Mouse (Mus musculus) heart, embryonic 13.5 days (tissue): ENCODE data around the gene Rpp25. TPM values are rescaled to one million over a fixed set of nuclear protein-coding genes. Genes with fewer than 3 reads are reported as not detected.

Source experiments
- ATAC-seq: fragments of 200-750 bp; cut with Nextera tagmentation; 2 replicates; pipeline ENCODE4 v1.8.0; 2017; ENCODE audit warnings: moderate TSS enrichment; ENCODE audit not compliant: insufficient number of reproducible peaks, low FRiP score, low TSS enrichment; ENCODE audit errors: extremely low read depth
- H3K27ac ChIP-seq: fragments of 300-500 bp; sonication (generic); replicated peaks from 2 replicates; pipeline ENCODE4 v1.5.1; 2015; ENCODE audit warnings: moderate library complexity, mild to moderate bottlenecking, inconsistent platforms
- H3K27me3 ChIP-seq: fragments of 300-500 bp; sonication (generic); replicated peaks from 2 replicates; pipeline ENCODE4 v1.6.1; 2015; ENCODE audit warnings: mild to moderate bottlenecking, inconsistent platforms
- H3K36me3 ChIP-seq: fragments of 300-500 bp; sonication (generic); 2 replicates; pipeline ENCODE4 v1.6.1; 2015; ENCODE audit warnings: mild to moderate bottlenecking, inconsistent platforms
- H3K4me1 ChIP-seq: fragments of 300-500 bp; sonication (generic); 2 replicates; pipeline ENCODE4 v1.6.1; 2015; ENCODE audit warnings: inconsistent platforms
- H3K4me2 ChIP-seq: fragments of 300-500 bp; sonication (generic); 2 replicates; pipeline ENCODE4 v1.6.1; 2015; ENCODE audit warnings: inconsistent platforms, mild to moderate bottlenecking, moderate library complexity
- H3K4me3 ChIP-seq: fragments of 300-500 bp; sonication (generic); 2 replicates; pipeline ENCODE4 v1.5.1; 2015; ENCODE audit warnings: moderate library complexity, mild to moderate bottlenecking, inconsistent platforms
- H3K9ac ChIP-seq: fragments of 300-500 bp; sonication (generic); 2 replicates; pipeline ENCODE4 v1.6.1; 2015; ENCODE audit warnings: inconsistent platforms, mild to moderate bottlenecking, moderate library complexity
- H3K9me3 ChIP-seq: fragments of 300-500 bp; sonication (generic); 2 replicates; pipeline ENCODE4 v1.6.1; 2016; ENCODE audit warnings: inconsistent platforms
- WGBS: fragments of 180-500 bp; shearing (Covaris S2); methylation state at CpG from one replicate; pipeline ENCODE4 v1.1.7; 2015; ENCODE audit warnings: mixed read lengths; 5-methylcytosine and 5-hydroxymethylcytosine counted together
- polyA plus RNA-seq: library from polyadenylated mRNA; unstranded; fragments of >200 nt; fragmentation: Nextera tagmentation; extraction: Ambion mirVana; gene quantifications from 2 replicates; pipeline ENCODE4 v1.2.1, GENCODE M21; 2015

The Rpp25 gene
- polyA plus RNA-seq, 1 experiment from 2014 or later: 13.5 TPM

DNA sequence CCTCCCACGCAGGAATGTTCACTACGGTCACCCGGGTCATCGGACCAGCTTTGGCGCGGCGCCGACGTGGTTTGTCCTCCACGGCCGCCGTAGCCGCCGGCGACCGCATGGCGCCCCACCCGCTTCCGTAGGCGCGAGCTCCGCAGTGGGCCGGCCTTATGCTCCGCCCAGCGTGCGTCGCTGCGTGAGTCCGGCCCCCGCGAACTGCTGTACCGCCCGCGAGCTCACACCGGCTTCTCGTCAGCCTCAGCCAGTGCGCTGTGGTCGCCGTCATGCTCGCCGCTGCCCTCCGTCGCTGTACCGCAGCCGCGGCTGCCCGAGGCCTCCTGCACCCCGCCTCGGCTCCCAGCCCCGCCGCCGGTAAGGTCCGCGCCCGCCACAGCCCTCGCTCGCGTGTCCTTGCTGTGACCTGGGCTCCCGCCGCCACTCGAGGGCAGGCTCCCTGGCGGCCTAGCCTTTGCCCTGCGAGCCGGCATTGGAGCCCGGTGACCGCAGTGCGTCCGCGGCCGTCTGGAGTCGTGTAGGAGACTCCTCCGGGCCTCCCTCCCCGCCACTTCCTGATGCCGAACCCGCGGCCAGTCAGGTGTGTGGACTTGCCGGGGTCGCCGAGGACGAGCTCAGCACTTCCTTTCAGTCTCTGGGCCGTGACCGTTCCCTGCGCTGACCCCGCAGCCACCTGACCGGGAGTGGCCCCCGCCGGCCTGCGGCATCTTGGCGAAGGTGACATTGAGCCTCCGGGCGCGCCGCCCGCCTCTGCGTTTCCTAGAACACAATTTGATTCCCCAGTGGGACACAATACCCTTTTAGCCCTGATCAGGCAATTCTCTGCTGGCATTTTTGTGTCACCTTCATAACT is 17.5 kb downstream of the Rpp25 start, which contains the start of gene Cox5a:
Gene Cox5a (plus strand): TSS at position 219 of the 856 bp plus-strand sequence.
- Histone ChIP-seq H3K4me2 (peak within 1 kb of the TSS; percentile 77), H3K27me3 (no peaks in the 10 kb centered on the region), H3K27ac (peak within 1 kb of the TSS; percentile 99), H3K9me3 (no peaks in the 10 kb centered on the region), H3K4me3 (peak within 1 kb of the TSS; percentile 90), H3K4me1 (peaks cover 44% of the 10 kb centered on the region), H3K9ac (peak within 1 kb of the TSS; percentile 97), H3K36me3 (no peaks in the 10 kb centered on the region)
- peak; percentile 95 for ATAC-seq
- under 1% methylated on average over 86 of the region's 95 CpGs for WGBS

DNA sequence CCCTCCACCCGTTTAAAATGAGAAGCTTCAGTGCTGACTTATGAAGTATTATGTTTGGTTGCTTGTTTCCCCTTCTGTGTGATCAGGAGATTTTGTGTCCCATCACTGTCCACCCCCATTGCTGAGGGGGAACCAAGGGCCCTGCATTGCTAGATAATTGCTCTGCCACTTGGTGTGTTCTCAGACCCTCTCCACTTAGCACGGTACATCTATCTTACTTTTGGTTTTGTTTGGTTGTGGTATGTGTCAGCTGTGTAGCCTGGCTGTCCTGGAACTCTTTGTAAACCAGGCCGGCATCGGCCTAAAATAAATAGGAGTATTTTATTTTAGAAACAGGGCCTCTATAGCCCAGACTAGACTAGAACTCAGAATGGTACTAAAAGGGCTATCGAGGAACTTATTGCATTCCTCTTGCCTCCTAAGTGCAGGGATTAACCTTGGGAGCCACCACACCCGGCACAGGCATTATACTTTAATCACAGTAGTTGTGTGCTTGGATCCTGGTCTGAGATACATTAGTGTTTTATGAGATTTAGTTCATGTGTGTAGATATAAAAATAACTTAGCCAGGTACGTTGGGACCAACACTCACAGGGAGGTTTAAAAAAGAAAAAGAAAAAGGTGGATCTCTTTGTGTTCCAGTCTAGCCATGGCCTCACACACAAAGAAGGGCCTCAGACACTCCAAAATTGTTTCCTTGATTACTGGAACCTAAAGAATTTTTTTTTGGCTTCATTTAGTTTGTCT is 18.5 kb downstream of the Rpp25 start:
- no peaks in the 10 kb centered on the region for H3K9me3 ChIP-seq
- 23% methylated on average over 7 of the region's 7 CpGs for WGBS
- no peak for ATAC-seq
- H3K4me1 ChIP-seq: peaks cover 44% of the 10 kb centered on the region
- H3K36me3 ChIP-seq: no peaks in the 10 kb centered on the region
- H3K27me3 ChIP-seq: no peaks in the 10 kb centered on the region
- peak overlapping the region; percentile 97 for H3K9ac ChIP-seq
- H3K27ac ChIP-seq: peak overlapping the region; percentile 99
- H3K4me2 ChIP-seq: peak overlapping the region; percentile 77
- peak overlapping the region; percentile 90 for H3K4me3 ChIP-seq

DNA sequence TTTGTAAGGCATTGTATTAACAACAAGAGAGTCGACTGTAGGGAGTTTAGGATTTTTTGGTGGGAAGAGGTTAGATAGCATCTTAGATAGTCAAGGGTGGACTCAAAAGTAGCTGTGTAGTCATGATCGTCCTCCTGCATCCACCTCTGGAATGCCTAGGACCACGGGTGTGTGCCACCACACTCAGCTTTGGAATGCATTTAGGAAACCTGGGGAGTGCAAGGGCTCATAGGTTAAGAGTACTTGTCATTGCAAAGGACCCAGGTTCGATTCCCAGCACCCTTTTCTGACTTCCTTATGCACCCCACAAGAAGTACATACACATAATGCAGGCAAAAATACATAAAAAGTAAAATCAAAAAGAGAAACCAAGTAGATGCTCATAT is 19.0 kb downstream of the Rpp25 start:
- no peak for ATAC-seq
- H3K9ac ChIP-seq: peak overlapping the region; percentile 97
- H3K4me2 ChIP-seq: peak overlapping the region; percentile 77
- H3K9me3 ChIP-seq: no peaks in the 10 kb centered on the region
- 60% methylated on average over 4 of the region's 4 CpGs for WGBS
- no peaks in the 10 kb centered on the region for H3K36me3 ChIP-seq
- peak overlapping the region; percentile 99; the same call in 1 of the 2 replicates for H3K27ac ChIP-seq
- H3K4me1 ChIP-seq: peaks cover 44% of the 10 kb centered on the region
- H3K27me3 ChIP-seq: no peaks in the 10 kb centered on the region
- peak overlapping the region; percentile 90 for H3K4me3 ChIP-seq

DNA sequence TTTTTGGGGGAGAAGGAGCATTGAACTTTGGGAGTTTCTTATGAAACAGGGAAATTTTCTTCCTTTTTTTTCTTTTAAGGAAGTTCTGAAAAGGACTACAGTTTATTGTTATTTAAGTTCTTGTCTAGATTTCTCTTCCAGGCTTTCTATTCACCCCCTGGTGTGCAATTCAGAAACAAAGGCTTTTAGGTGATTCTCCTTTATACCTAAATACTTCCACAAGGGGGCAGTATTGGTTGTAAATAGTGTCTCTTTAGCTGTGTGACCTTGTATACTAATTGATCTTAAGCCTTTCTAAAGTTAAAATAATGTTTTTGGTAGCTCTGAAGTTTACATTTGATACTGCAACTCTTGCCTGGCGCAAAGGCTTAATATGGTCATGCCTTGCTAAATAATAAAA is 19.9 kb downstream of the Rpp25 start:
- ATAC-seq: no peak
- Histone ChIP-seq H3K36me3 (peaks cover 2% of the 10 kb centered on the region; the same call in 1 of the 2 replicates), H3K9ac (0 out of 2 replicates have a peak overlapping the region, but pooled peaks have one; percentile 47), H3K4me1 (peaks cover 44% of the 10 kb centered on the region), H3K4me3 (no peak overlapping the region; the same call in 1 of the 2 replicates), H3K27me3 (no peaks in the 10 kb centered on the region), H3K9me3 (no peaks in the 10 kb centered on the region), H3K27ac (no peak overlapping the region), H3K4me2 (peak overlapping the region; percentile 77; the same call in 1 of the 2 replicates)
- 82% methylated on average over 1 of the region's 1 CpGs for WGBS

DNA sequence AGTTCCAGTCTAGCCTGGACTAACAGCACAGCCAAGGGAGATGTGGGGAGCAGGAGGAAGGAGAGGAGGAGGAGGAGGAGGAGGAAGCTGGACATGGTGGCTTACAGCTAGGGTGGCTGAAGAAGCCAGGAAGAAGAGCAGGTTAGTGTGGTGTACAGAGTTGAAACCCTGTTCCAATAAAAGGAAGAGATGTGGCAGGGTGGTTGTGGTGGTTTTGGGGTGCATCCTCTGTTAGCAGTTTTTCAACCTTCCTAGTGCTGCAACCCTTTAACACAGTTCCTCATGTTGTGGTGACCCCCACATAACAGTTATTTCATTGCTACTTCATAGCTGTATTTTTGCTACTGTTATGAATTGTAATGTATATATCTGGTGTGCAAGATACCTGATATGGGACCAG is 20.6 kb downstream of the Rpp25 start:
- peaks cover 9% of the 10 kb centered on the region for H3K36me3 ChIP-seq
- no peak overlapping the region for H3K27ac ChIP-seq
- no peak overlapping the region for H3K4me3 ChIP-seq
- no peaks in the 10 kb centered on the region for H3K27me3 ChIP-seq
- H3K9me3 ChIP-seq: no peaks in the 10 kb centered on the region
- H3K4me2 ChIP-seq: 0 out of 2 replicates have a peak overlapping the region, but pooled peaks have one; percentile 18
- H3K9ac ChIP-seq: peak overlapping the region; percentile 53
- H3K4me1 ChIP-seq: peaks cover 44% of the 10 kb centered on the region
- no peak for ATAC-seq

DNA sequence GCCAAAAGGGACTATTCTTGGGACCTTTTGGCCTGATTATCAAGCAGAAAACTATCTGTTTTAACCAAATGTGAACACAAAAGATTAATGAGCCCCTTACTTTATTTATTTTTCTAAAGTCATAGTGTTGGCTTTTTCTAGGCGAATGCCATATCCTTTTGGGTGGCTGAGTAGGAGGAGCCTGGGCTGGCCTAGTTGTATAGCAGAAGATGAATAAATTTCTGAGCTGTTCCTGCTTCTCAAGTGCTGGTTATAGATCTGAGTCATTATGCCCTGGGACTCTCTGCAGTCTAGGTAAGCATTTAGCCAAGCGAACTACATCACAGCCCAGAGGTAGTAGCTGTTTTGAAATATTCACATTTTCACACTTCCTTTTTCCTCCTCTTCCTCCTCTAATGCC is 21.7 kb downstream of the Rpp25 start:
- Histone ChIP-seq H3K36me3 (peaks cover 19% of the 10 kb centered on the region), H3K4me3 (no peak overlapping the region), H3K4me2 (no peak overlapping the region), H3K9ac (peak overlapping the region; percentile 25; the same call in 1 of the 2 replicates), H3K27ac (no peak overlapping the region), H3K9me3 (no peaks in the 10 kb centered on the region), H3K27me3 (no peaks in the 10 kb centered on the region), H3K4me1 (peaks cover 41% of the 10 kb centered on the region)
- no peak for ATAC-seq
- WGBS: 77% methylated on average over 2 of the region's 2 CpGs

DNA sequence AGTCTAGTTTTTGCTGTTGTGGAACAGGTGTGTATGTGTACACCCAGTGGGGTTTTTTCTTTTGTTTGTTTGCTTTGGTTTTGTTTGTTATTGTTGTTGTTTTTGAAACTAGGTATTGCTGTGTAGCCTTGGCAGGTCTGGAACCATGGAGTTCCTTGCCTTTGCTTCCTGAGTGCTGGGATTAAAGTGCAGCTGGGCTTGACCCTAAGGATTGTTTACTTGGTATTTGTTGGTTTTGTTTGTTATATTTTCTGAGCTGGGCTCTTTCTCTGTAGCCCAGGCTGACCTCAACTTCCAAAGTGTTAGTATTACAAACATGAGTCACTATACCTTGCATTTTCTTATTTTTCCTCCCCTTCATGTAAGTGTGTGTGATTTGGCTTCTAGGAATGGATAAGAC is 22.6 kb downstream of the Rpp25 start:
- H3K4me1 ChIP-seq: peaks cover 40% of the 10 kb centered on the region
- no peak overlapping the region for H3K4me2 ChIP-seq
- H3K27me3 ChIP-seq: no peaks in the 10 kb centered on the region
- H3K9ac ChIP-seq: no peak overlapping the region
- no peaks in the 10 kb centered on the region for H3K9me3 ChIP-seq
- H3K4me3 ChIP-seq: no peak overlapping the region
- no peak overlapping the region for H3K27ac ChIP-seq
- no peak for ATAC-seq
- peaks cover 27% of the 10 kb centered on the region for H3K36me3 ChIP-seq

DNA sequence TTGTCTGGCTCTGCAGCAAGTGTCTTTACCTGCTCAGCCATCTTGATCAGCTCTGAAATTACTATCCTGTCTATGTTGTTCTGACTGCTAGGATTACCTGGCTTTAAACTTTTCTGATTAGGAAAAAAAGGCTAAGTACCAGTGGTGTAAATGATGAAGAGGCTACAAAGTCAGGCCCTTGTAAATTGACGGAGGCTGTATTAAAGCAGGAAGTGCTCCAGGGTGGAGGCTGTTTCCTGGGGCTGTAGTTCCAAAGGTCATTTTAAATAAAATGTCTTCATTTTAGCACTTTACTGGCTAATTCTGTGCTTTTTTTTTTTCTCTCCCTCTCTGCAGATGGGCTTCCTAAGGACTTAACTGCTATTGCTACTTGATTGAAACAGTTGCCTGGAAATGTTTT is 28.1 kb downstream of the Rpp25 start:
- H3K4me1 ChIP-seq: peaks cover 7% of the 10 kb centered on the region
- H3K4me2 ChIP-seq: no peak overlapping the region
- WGBS: 79% methylated on average over 1 of the region's 1 CpGs
- ATAC-seq: no peak
- H3K36me3 ChIP-seq: peaks cover 68% of the 10 kb centered on the region
- no peaks in the 10 kb centered on the region for H3K9me3 ChIP-seq
- H3K27me3 ChIP-seq: no peaks in the 10 kb centered on the region
- no peak overlapping the region for H3K9ac ChIP-seq
- no peak overlapping the region for H3K27ac ChIP-seq
- no peak overlapping the region for H3K4me3 ChIP-seq

DNA sequence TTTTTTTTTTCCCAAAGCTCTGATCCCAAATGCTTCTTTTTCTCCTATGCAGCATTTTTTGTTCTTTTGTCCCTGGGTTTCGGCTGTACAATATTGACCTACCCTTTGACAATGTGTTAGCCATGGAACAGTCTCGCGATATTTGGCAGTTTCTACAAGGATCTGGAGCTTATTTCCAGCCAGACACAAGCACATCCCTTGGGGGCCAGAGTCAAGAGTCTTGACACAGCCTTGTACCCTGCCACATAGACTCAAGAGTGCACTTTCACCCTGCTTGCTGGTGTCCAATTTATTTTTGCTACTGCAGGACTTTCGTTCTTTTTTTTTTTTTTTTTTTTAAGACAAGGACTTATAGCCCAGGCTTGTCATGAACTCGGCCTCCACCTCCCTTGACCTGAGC is 32.5 kb downstream of the Rpp25 start:
- H3K27ac ChIP-seq: no peak overlapping the region
- WGBS: 78% methylated on average over 5 of the region's 5 CpGs
- no peak overlapping the region for H3K4me3 ChIP-seq
- H3K4me1 ChIP-seq: peaks cover 21% of the 10 kb centered on the region
- H3K9ac ChIP-seq: peak overlapping the region; percentile 94
- H3K36me3 ChIP-seq: peaks cover 65% of the 10 kb centered on the region
- no peaks in the 10 kb centered on the region for H3K27me3 ChIP-seq
- ATAC-seq: no peak
- H3K9me3 ChIP-seq: no peaks in the 10 kb centered on the region
- H3K4me2 ChIP-seq: peak overlapping the region; percentile 89

DNA sequence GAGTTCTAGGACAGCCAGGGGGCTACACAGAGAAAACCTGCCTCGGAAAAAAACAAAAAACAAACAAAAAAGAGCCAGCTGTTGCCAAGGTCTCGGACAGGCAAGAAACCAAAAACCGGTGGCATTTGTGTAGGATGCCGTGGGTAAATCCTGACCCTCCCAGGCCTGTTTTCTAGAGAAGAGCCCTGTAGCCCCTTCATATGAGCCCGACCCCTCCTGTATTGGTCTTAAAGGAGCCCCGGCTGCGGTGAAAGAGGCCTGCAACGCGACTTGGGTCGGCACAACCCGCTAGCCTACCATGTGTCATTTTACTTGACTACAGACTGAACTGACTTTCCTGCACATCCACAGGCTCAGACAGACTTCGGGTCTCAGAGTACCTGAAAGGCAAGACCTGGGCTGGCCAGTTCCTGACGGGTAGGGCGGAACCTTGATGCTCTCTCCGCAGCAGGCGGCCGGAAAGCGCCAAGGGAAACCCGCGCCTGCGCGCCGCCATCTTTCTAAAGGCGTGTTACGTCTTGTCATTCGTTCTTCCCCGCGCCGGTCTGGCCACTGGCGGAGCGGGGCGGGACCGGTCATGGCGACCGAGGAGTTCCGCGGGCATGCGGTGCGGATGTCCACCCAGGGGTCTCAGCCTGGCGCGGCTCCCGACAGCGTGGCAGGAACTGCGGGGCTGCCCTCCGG is 33.4 kb downstream of the Rpp25 start, which contains the start of gene Fam219b:
Gene Fam219b (plus strand): TSS at position 485 of the 684 bp plus-strand sequence.
- H3K9me3 ChIP-seq: no peaks in the 10 kb centered on the region
- H3K4me2 ChIP-seq: peak within 1 kb of the TSS; percentile 89
- peaks cover 21% of the 10 kb centered on the region for H3K4me1 ChIP-seq
- ATAC-seq: peak; percentile 67
- H3K4me3 ChIP-seq: peak within 1 kb of the TSS; percentile 96
- peaks cover 64% of the 10 kb centered on the region for H3K36me3 ChIP-seq
- H3K27me3 ChIP-seq: no peaks in the 10 kb centered on the region
- peak within 1 kb of the TSS; percentile 88 for H3K27ac ChIP-seq
- peak within 1 kb of the TSS; percentile 94 for H3K9ac ChIP-seq
- 3% methylated on average over 45 of the region's 45 CpGs for WGBS

DNA sequence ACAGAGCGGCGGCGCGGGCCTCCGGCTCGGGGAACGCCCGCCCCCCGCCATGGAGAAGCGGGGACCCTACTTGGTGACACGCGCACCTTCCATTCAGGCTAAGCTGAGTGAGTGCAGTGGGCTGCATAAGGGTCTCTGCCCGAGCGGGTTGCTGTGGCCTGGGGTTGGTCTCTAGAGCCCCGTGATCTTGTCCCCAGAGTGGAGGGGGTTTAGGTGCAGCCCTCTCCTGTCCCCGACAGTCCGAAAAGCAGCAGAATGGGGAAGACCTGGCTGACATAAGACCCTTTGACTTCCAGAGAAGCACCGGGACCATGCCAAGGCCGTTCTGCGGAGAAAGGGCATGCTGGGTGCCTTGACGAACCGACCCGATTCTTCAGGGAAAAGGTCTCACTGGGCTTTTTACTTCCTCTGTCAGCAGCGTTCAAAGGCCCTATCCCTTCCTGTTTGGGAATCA is 33.9 kb downstream of the Rpp25 start:
- Histone ChIP-seq H3K9me3 (no peaks in the 10 kb centered on the region), H3K9ac (peak overlapping the region; percentile 94), H3K27ac (peak overlapping the region; percentile 88), H3K27me3 (no peaks in the 10 kb centered on the region), H3K4me1 (peaks cover 21% of the 10 kb centered on the region), H3K36me3 (peaks cover 64% of the 10 kb centered on the region), H3K4me3 (peak overlapping the region; percentile 96), H3K4me2 (peak overlapping the region; percentile 89)
- no peak; the same call in 1 of the 2 replicates for ATAC-seq
- under 1% methylated on average over 24 of the region's 24 CpGs for WGBS
